Mouse (Mus musculus): ENCODE measurements at regions not wholly inside any gene's neighbourhood (a gene's known extent, or its start where the extent isn't known, plus 50 kb on each side); places are given as distances from the start of the nearest gene placed in this dataset.

DNA sequence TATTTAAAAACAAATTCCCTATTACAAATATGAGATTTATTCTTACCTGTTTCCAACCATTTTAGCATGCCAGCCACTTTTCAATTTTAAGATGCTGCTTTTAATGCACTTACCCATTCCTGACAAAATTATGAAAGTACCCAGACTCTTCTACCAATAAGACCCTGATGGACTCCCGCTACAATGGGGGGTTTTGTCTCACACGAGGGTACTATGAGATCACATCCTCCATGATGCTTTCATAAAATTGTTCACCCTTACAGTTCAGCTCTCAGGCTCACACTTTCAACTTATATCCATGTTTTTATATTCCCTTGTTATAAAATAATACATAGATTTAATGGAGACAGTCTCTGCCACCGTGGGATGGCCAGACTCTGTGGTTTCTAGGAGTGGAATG, 68.1 kb upstream of the Adamts18 start:
- Histone ChIP-seq H3K27ac (no peak overlapping the region), H3K36me3 (no peaks in the 10 kb centered on the region), H3K4me2 (replicated peaks) (no peak overlapping the region), H3K9me3 (no peaks in the 10 kb centered on the region), H3K9ac (no peak overlapping the region), H3K4me1 (no peaks in the 10 kb centered on the region), H3K27me3 (no peaks in the 10 kb centered on the region), H3K4me3 (no peak overlapping the region)
- no peak for ATAC-seq (ENCODE audit: insufficient number of reproducible peaks, insufficient read depth, low FRiP score, low TSS enrichment)
- 77% methylated on average over 3 of the region's 3 CpGs for WGBS

DNA sequence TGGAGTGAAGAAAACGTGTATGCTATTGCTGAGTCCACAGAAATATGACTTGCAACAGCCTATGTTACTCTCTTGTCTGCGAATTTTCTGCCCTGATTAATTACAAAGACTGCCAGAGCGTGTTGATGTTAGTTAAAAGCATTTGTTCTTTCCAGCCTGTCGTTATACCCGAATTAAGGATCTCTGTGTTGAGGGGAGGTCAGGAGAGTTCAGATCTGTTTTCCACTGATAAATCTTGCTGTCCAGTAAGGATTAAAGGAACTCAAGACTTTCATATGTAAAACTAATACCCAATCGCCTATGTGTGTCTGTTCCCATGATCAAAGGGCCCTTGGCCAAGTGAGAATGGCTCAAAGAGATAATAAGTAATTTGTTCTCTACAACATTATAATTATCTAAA, 68.7 kb upstream of the Adamts18 start:
- no peaks in the 10 kb centered on the region for H3K27me3 ChIP-seq
- 46% methylated on average over 6 of the region's 6 CpGs for WGBS
- no peak overlapping the region for H3K27ac ChIP-seq
- H3K4me3 ChIP-seq, result no peak overlapping the region
- no peak overlapping the region for H3K9ac ChIP-seq
- H3K4me1 ChIP-seq, result no peaks in the 10 kb centered on the region
- H3K36me3 ChIP-seq, result no peaks in the 10 kb centered on the region
- H3K9me3 ChIP-seq, result no peaks in the 10 kb centered on the region
- ATAC-seq (ENCODE audit: insufficient number of reproducible peaks, insufficient read depth, low FRiP score, low TSS enrichment), result no peak
- H3K4me2 ChIP-seq (replicated peaks), result no peak overlapping the region

DNA sequence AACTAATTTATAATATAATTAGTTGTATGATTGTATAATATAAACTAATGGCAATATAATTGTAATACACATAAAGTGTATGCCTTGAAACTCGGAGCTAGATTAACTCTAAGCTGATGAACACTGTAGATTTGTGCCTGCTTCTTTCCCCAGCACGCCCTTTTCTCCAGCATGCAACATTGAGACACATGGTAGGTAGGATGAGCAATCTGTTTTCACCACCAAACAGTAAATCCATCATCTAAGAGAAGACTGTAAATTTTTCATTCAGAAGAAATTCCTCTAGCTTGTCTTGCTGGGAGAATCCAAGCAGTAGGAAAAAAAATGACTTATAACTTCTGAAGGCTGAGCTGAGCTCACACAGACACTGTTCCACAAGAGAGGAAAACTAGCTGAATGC, 71.8 kb upstream of the Adamts18 start:
- Histone ChIP-seq H3K27ac (no peak overlapping the region), H3K4me1 (no peaks in the 10 kb centered on the region), H3K36me3 (no peaks in the 10 kb centered on the region), H3K27me3 (no peaks in the 10 kb centered on the region), H3K9ac (no peak overlapping the region), H3K4me3 (no peak overlapping the region), H3K9me3 (no peaks in the 10 kb centered on the region), H3K4me2 (replicated peaks) (no peak overlapping the region)
- WGBS, result 78% methylated on average over 2 of the region's 2 CpGs
- no peak for ATAC-seq (ENCODE audit: insufficient number of reproducible peaks, insufficient read depth, low FRiP score, low TSS enrichment)

- Histone ChIP-seq H3K36me3 (no peaks in the 10 kb centered on the region), H3K4me2 (replicated peaks) (no peak overlapping the region), H3K4me3 (no peak overlapping the region), H3K9me3 (no peaks in the 10 kb centered on the region), H3K27me3 (no peaks in the 10 kb centered on the region), H3K27ac (no peak overlapping the region), H3K9ac (no peak overlapping the region), H3K4me1 (no peaks in the 10 kb centered on the region)
- 61% methylated on average over 3 of the region's 3 CpGs for WGBS
- no peak for ATAC-seq (ENCODE audit: insufficient number of reproducible peaks, insufficient read depth, low FRiP score, low TSS enrichment)
Observed at GRCm38 (mm10) chr8:113923381-113923780, 74.8 kb upstream of the Adamts18 start.

DNA sequence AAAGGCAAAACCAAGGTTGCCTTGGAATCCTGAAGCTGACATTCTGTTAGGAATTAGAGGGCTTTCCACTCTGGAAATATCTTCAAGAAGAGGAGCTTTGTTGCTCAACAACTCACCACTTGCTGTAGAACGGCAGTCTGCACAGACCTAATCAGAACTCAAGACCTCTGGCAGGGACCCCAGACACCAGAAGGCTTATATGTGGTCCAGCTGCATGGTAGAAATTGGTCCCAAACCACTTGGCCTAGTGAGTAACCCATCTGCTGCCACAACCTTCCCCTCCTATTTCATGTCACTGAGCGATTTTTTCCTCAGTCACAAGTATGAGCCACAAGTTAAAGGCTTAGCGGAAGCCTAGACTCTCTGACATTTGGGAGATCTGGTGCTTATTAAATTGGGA, 105.2 kb upstream of the Adamts18 start:
- no peaks in the 10 kb centered on the region for H3K9me3 ChIP-seq
- H3K4me2 ChIP-seq (replicated peaks), result no peak overlapping the region
- no peak overlapping the region for H3K4me3 ChIP-seq
- H3K36me3 ChIP-seq, result no peaks in the 10 kb centered on the region
- no peaks in the 10 kb centered on the region for H3K27me3 ChIP-seq
- H3K4me1 ChIP-seq, result 0 out of 2 replicates have a peak, but pooled peaks cover 3% of the 10 kb centered on the region
- no peak overlapping the region for H3K9ac ChIP-seq
- ATAC-seq (ENCODE audit: insufficient number of reproducible peaks, insufficient read depth, low FRiP score, low TSS enrichment), result no peak
- no peak overlapping the region for H3K27ac ChIP-seq
- 74% methylated on average over 3 of the region's 3 CpGs for WGBS

DNA sequence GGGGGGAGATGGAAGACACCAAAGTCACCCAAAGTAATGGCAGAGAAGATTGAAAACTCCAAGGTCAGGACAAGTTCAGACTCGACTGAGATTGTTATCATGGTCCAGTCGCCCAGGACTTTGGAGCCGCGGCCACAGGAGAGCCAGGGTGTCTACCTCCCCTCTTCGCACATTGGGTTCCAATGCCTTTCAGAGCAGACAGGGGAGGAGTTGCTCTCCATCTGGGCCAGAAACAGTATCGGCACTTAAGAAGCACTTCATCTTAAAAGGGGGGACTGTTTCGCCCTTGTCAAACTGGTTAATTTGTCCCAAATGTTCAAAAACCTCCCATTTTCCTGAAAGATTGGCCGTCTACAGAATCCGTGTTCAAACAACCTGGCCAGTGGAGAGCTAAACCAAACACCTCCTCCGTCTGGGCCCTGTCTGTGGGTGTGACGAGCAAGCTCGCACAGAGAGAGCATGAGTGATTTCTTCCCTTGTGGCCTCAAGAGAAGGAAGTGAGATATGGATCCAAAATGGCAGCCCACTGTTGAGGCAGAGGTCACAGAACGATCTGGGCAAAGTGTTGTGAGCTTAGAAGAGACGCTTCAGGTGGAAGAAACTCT, 108.0 kb upstream of the Adamts18 start:
- ATAC-seq (ENCODE audit: insufficient number of reproducible peaks, insufficient read depth, low FRiP score, low TSS enrichment), result no peak
- Histone ChIP-seq H3K9ac (no peak overlapping the region), H3K27me3 (no peaks in the 10 kb centered on the region), H3K4me1 (0 out of 2 replicates have a peak, but pooled peaks cover 3% of the 10 kb centered on the region), H3K27ac (no peak overlapping the region), H3K4me2 (replicated peaks) (no peak overlapping the region), H3K4me3 (no peak overlapping the region), H3K36me3 (no peaks in the 10 kb centered on the region), H3K9me3 (no peaks in the 10 kb centered on the region)
- 66% methylated on average over 14 of the region's 14 CpGs for WGBS

GRCm38 (mm10) chr8:113957821-113958220, 109.3 kb upstream of the Adamts18 start:
- 58% methylated on average over 6 of the region's 6 CpGs for WGBS
- no peak for ATAC-seq (ENCODE audit: insufficient number of reproducible peaks, insufficient read depth, low FRiP score, low TSS enrichment)
- no peaks in the 10 kb centered on the region for H3K9me3 ChIP-seq
- no peak overlapping the region for H3K27ac ChIP-seq
- no peak overlapping the region for H3K4me3 ChIP-seq
- H3K36me3 ChIP-seq, result no peaks in the 10 kb centered on the region
- 0 out of 2 replicates have a peak, but pooled peaks cover 3% of the 10 kb centered on the region for H3K4me1 ChIP-seq
- no peak overlapping the region for H3K9ac ChIP-seq
- H3K27me3 ChIP-seq, result no peaks in the 10 kb centered on the region
- H3K4me2 ChIP-seq (replicated peaks), result no peak overlapping the region

DNA sequence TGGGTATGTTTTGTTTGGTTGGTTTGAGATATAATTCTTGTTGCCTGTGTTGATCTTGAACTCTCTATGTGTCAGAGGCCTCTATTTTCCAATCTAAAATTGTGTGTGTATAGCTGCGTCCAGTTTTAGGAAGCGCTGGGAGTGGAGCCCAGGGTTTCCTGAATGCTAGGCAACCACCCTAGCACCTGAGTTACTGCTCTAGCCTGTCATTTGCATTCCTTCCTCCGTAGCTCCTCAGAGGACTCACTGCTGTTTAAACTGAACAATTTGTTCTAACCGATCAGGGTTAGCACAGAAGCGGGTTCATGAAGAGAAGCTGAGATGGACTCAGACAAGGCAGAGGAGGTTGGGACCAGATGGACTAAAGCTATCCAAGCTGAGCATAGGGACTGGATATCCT, 127.3 kb upstream of the Adamts18 start:
- Histone ChIP-seq H3K9ac (no peak overlapping the region), H3K27me3 (no peaks in the 10 kb centered on the region), H3K4me2 (replicated peaks) (no peak overlapping the region), H3K4me3 (no peak overlapping the region), H3K36me3 (no peaks in the 10 kb centered on the region), H3K27ac (no peak overlapping the region), H3K4me1 (peaks cover 3% of the 10 kb centered on the region; the same call in 1 of the 2 replicates), H3K9me3 (no peaks in the 10 kb centered on the region)
- 67% methylated on average over 5 of the region's 5 CpGs for WGBS
- ATAC-seq (ENCODE audit: insufficient number of reproducible peaks, insufficient read depth, low FRiP score, low TSS enrichment), result no peak

DNA sequence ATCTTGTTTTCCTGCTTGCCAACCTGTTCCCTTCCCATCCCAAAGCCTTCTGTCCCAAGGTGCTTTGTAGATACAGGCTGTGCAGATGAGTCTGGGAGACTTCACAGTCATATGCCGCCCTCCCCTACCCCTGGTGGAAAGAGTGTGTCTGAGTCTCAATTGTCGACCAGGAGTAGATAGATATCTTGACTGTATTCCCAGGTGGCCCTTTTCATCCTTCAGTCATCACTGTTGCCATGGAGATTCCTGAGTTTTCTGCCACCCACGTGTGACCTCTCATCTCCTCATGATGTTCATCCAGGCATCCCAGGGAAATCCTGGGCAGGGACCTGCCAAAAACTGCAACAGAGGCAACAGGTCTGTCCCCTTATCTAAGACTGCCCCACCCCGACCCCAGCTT, 128.1 kb upstream of the Adamts18 start:
- no peak for ATAC-seq (ENCODE audit: insufficient number of reproducible peaks, insufficient read depth, low FRiP score, low TSS enrichment)
- Histone ChIP-seq H3K9me3 (no peaks in the 10 kb centered on the region), H3K27ac (no peak overlapping the region), H3K9ac (no peak overlapping the region), H3K4me2 (replicated peaks) (no peak overlapping the region), H3K36me3 (no peaks in the 10 kb centered on the region), H3K27me3 (no peaks in the 10 kb centered on the region), H3K4me3 (no peak overlapping the region), H3K4me1 (peaks cover 11% of the 10 kb centered on the region; the same call in 1 of the 2 replicates)
- 48% methylated on average over 4 of the region's 4 CpGs for WGBS

GRCm38 (mm10) chr8:113977072-113977471, 128.5 kb upstream of the Adamts18 start:
- no peak overlapping the region for H3K4me2 ChIP-seq (replicated peaks)
- ATAC-seq (ENCODE audit: insufficient number of reproducible peaks, insufficient read depth, low FRiP score, low TSS enrichment), result no peak
- no peaks in the 10 kb centered on the region for H3K27me3 ChIP-seq
- no peaks in the 10 kb centered on the region for H3K9me3 ChIP-seq
- 57% methylated on average over 4 of the region's 4 CpGs for WGBS
- no peak overlapping the region for H3K27ac ChIP-seq
- H3K36me3 ChIP-seq, result no peaks in the 10 kb centered on the region
- no peak overlapping the region for H3K9ac ChIP-seq
- H3K4me1 ChIP-seq, result peaks cover 11% of the 10 kb centered on the region; the same call in 1 of the 2 replicates
- no peak overlapping the region for H3K4me3 ChIP-seq

DNA sequence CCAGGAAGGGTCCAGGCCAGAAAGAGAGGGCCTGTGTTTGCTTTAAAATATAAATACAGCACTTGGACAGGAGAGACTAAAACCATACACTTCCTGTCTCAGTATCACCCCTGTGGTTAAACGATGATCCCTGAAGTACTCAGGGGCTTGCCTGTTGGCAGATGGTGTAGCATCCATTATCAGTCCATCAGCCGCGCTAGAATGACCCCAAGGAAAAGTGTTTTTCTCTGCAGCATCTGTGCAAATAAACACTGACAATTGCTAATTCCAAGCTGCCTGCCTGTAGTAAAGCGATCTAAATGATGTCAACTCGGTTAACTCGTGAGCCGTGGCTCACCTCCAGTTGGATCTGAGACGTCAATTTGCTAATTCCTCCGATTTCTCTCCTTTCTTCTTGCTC, 130.4 kb upstream of the Adamts18 start:
- 52% methylated on average over 9 of the region's 9 CpGs for WGBS
- no peak overlapping the region for H3K27ac ChIP-seq
- H3K9me3 ChIP-seq, result no peaks in the 10 kb centered on the region
- H3K4me3 ChIP-seq, result no peak overlapping the region
- no peak overlapping the region for H3K9ac ChIP-seq
- ATAC-seq (ENCODE audit: insufficient number of reproducible peaks, insufficient read depth, low FRiP score, low TSS enrichment), result no peak
- no peaks in the 10 kb centered on the region for H3K36me3 ChIP-seq
- H3K27me3 ChIP-seq, result no peaks in the 10 kb centered on the region
- no peak overlapping the region for H3K4me2 ChIP-seq (replicated peaks)
- peaks cover 11% of the 10 kb centered on the region; the same call in 1 of the 2 replicates for H3K4me1 ChIP-seq

- H3K4me1 ChIP-seq, result peaks cover 11% of the 10 kb centered on the region; the same call in 1 of the 2 replicates
- 93% methylated on average over 5 of the region's 5 CpGs for WGBS
- H3K27ac ChIP-seq, result no peak overlapping the region
- no peak overlapping the region for H3K4me2 ChIP-seq (replicated peaks)
- no peak overlapping the region for H3K4me3 ChIP-seq
- no peaks in the 10 kb centered on the region for H3K27me3 ChIP-seq
- no peak overlapping the region for H3K9ac ChIP-seq
- H3K36me3 ChIP-seq, result no peaks in the 10 kb centered on the region
- no peak for ATAC-seq (ENCODE audit: insufficient number of reproducible peaks, insufficient read depth, low FRiP score, low TSS enrichment)
- H3K9me3 ChIP-seq, result no peaks in the 10 kb centered on the region
Observed at GRCm38 (mm10) chr8:113979837-113980236, 131.3 kb upstream of the Adamts18 start.

Measured in embryonic facial prominence, embryonic 12.5 days (tissue).